Mouse (Mus musculus): ENCODE results near the gene Nup188.

The Nup188 gene

DNA sequence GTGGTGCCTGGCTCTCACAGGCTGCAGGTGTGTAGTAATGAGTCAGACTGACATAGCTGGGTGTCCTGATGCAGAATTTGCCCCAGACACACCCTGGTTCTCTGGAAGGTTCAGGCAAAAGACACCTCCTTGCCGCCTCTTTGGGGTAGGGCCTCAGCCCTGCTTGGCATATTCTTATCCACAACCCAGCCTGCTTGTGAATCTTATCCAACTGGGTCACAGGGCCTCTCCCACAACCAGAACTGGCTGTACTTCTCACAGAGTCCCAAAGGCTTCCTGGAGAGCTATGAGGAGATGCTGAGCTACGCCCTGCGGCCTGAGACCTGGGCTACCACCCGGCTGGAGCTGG is 95.2 kb downstream of the Nup188 start:
- DNase-seq (ENCODE audit: low read depth, low spot score), result no peak

DNA sequence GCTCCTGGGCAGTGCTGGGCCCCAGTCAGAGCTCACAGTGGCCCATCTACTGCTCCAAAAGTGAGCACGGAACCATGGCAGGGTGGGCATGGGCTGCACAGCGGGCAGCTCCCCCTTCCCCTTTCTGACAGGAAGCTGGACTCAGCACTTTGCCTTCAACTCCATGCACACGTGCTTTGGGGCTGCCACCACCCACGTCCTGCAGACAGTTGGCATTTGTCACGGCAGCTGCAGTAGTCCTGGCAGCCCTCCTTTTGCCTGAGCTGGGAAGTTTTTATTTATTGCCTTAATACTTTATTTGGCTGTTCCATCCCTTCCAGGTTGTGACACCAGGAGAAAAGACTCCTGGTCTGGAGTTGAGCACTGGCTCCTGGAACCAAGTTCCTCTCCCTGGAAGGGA is 98.6 kb downstream of the Nup188 start:
- no peak for DNase-seq (ENCODE audit: low read depth, low spot score)

DNA sequence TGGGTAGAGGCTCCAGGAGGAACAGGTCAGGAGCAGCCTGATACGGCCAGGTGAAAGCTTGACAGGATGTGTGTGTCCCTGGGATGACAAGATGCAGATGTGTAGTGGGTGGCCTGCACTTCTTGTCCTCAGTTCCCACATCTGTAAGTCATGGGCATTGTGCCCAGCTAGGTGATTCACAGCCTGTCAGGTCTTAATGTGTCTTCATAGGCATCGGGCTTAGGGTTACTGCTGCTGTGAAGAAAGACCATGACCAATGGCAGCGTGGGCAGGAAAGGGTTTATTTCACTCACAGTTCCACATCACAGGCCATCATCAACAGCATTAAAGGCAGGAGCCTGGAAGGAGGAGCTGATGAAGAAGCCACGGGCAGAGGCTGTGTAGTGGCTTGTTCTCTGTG is 99.4 kb downstream of the Nup188 start:
- DNase-seq (ENCODE audit: low read depth, low spot score), result no peak

DNA sequence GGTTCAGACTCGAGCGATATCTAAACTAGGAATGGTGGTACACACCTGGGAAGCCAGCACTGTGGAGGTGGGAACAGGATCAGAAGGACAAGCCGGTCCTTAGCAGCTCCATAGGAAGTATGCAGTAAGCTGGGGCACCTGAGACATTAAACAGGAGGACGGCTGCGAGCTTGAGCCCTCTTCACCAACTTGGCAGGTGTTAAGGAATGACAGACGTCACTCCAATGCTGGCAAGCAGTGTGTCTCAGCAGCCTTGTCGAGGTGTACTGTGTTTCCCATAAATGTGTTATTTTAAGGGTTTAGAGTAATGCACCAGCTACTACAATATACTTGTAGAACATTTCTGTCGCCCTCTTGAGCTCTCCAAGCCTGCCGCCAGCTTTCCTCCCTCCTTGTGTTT is 100.7 kb downstream of the Nup188 start:
- DNase-seq (ENCODE audit: low read depth, low spot score), result no peak

DNA sequence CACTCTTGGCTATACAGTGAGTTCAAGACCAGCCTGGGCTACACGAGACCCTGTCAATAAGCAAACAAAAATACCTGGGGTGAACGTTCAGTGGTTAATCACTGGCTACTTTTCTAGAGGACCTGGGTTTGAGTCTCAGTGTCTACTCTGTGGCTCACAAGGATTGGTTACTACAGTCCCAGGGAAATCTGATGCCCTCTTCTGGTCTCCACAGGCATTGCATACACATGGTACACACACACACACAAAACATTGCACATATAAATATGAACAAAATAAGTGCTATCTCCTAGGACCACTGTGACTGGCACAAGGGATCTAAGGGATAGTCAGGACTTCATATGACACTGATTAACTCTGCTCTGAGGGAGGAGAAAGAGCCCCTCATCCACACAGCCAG is 102.8 kb downstream of the Nup188 start:
- peak; percentile 39 for DNase-seq (ENCODE audit: low read depth, low spot score)

DNA sequence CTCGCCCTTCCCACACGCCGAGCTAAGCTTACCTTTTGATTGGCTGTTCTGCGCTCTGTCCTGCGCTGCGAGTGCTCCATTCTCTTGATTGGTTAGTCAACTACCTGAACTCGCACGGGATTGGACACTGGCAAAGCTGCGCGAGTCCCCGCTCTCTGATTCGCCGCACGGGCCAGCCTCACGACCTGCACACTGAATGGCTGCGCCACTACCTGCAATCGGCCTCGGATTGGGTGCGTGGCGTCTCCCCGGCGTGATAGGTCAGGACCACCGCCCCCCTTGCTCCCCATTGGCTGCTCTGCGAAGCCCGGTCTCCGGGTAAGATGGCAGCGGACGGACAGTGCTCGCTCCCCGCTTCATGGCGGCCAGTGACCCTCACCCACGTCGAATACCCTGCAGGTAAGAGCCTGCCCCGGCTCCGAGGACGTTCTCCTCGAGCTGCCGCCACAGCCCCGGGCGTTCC is 105.9 kb downstream of the Nup188 start, which contains the start of gene Dolpp1:
Dolpp1 (plus strand) TSS at position 141 of the 463 bp plus-strand sequence.
- DNase-seq (ENCODE audit: low read depth, low spot score), result peak; percentile 100

DNA sequence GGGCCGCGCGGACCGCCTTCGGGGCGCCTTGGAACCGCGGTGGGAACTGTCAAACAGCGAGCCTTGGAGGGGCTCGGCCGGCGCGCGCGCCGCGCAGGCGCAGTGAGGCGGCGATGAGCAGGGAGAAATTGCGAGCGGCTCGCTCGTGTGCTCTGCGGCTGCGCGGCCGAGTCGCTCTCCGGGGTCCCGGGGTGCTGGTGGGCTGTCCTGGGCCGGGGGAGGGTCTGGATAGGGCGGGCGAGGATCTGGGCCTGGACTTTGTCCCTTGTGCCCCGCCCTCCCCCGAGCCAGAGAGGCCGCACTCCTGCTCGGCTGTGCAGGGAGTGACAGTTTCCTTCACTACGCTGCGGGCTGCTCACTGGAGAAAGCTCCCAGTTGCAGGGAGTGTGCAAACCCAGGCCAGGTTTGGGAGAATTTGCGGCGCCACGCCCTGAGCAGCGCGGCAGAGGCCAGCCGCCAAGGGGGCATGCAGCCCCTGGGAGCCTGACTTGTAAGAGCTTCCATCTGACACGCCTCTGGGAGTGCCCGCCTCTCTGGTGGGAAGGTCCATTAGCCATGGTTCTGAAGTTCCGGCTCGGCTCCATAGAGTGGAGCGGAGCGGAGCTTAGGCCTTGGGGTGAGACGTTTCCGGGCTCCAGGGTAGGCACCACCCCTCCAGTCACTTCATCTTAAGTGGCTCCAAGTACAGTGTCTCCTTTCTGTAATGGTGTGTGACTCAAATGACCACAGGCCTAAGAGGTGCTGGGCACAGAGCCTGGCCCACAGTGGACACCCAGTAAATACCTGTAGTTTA is 106.6 kb downstream of the Nup188 start:
- DNase-seq (ENCODE audit: low read depth, low spot score), result peak; percentile 83

DNA sequence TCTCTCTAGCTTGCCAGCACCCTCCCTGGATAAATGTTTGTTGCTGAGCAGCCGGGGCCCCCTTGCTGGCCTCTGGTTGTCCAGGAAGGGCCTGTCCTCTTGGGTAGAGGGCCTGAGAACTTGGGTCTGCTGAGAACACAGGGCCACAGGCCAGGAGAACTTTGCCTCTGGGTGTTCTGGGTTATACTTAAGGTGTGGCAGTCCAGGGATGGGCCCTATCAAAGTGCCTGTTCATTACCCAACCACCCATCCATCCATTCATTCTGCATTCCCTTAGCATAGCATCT is 107.1 kb downstream of the Nup188 start:
- DNase-seq (ENCODE audit: low read depth, low spot score), result no peak
